Mouse (Mus musculus): ENCODE measurements around the gene Dido1. TPM values are rescaled to one million over a fixed set of nuclear protein-coding genes. Genes with fewer than 3 reads are reported as not detected.

The Dido1 gene
- polyA plus RNA-seq, 1 experiment from 2014 or later: 31.9 TPM

DNA sequence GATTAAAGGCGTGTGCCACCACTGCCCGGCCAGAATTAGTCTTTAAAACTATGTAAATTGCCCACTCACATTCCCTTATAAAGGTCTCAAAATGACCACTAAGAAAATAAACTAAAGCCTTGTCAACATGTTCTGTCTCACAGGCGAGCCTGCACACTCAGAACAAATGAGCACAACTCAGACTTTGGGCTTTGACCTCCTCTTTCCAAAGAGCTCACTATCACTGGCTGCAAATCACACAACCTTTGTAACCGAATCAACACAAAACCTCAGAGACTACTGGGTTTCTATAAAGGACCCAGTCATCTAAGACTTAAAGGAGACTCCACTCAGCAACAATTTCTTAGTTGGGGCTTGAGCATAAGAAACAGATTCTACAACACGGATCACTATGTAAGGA is 9.3 kb downstream of the Dido1 start:
- 82% methylated on average over 5 of the region's 5 CpGs for WGBS
- H3K27me3 ChIP-seq (ENCODE audit: insufficient read depth, poor library complexity, severe bottlenecking): no peaks in the 10 kb centered on the region
- H3K4me1 ChIP-seq (replicated peaks): peaks cover 48% of the 10 kb centered on the region
- H3K36me3 ChIP-seq: peaks cover 19% of the 10 kb centered on the region; the same call in 1 of the 2 replicates
- DNase-seq (ENCODE audit: low spot score): no peak
- H3K27ac ChIP-seq: peak overlapping the region; percentile 99; the same call in 1 of the 2 replicates
- peak overlapping the region; percentile 94 for H3K4me3 ChIP-seq
- no peaks in the 10 kb centered on the region for H3K9me3 ChIP-seq

DNA sequence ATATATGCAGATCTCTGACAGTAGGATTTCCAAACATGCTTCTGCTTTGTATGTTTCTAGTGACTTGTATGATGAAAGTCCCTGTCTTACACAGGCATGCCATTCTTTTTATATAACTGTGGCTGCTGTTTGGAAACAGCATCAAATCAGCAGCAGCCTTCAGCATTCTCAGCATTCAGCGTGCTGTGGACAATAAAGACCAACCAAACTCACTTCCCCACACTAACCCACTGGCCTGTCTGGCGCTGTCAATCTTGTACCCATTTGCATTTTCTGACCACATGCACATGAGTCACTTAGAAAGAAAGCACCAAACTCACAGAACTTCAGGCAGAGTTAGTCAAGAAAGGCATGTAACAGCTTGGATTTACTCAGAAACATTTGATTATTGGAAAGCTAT is 14.6 kb downstream of the Dido1 start:
- Histone ChIP-seq H3K9me3 (no peaks in the 10 kb centered on the region), H3K4me1 (replicated peaks) (peaks cover 43% of the 10 kb centered on the region), H3K27ac (no peak overlapping the region), H3K4me3 (no peak overlapping the region), H3K36me3 (peaks cover 12% of the 10 kb centered on the region), H3K27me3 (ENCODE audit: insufficient read depth, poor library complexity, severe bottlenecking) (no peaks in the 10 kb centered on the region)
- DNase-seq (ENCODE audit: low spot score): no peak
- WGBS: 57% methylated on average over 2 of the region's 2 CpGs

DNA sequence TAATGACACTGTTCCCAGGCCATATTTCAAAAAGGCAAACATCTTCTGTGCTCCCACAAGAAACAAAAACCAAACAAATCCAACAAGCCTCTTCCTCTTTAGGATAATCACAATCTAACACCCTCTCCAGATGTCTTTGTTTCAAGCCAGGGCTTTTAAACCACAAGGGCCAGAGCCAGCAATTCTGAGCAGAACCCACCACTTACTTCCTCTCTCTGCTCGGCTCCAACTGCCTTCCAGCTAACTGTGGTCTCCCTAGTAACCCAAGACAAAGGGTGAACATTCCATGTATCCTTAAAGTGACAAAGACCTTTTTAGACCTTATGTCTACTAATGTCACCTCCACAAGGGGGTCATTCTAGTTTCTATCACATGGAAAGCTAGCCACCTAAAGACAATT is 17.2 kb downstream of the Dido1 start:
- Histone ChIP-seq H3K36me3 (peaks cover 37% of the 10 kb centered on the region), H3K27me3 (ENCODE audit: insufficient read depth, poor library complexity, severe bottlenecking) (no peaks in the 10 kb centered on the region), H3K9me3 (no peaks in the 10 kb centered on the region), H3K4me1 (replicated peaks) (peaks cover 33% of the 10 kb centered on the region), H3K27ac (peak overlapping the region; percentile 81), H3K4me3 (peak overlapping the region; percentile 34)
- 2% methylated on average over 1 of the region's 1 CpGs for whole genome bisulfite sequencing
- peak; percentile 34 for DNase-seq (ENCODE audit: low spot score)

DNA sequence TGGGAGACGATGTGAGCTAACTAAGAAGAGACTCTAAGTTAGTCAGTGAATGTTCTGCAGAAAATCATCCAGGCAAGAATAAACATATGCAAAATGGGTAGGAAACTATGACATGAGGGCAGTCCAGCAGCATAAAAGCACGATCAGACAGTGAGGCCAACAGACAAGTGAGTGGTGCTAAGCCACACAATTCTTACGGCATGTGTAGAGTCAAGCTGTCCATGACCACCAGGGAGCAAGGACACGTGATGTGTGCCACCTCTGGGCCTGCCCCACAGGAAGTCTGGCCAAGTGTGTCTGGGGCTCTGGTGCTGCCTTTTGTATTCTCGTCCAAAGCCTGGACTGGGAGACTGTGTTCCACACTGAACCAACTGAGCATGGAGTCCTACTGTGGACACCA is 20.0 kb downstream of the Dido1 start:
- peaks cover 17% of the 10 kb centered on the region for H3K4me1 ChIP-seq (replicated peaks)
- 84% methylated on average over 5 of the region's 5 CpGs for WGBS
- no peak for DNase-seq (ENCODE audit: low spot score)
- H3K36me3 ChIP-seq: peaks cover 65% of the 10 kb centered on the region
- H3K4me3 ChIP-seq: no peak overlapping the region
- H3K27ac ChIP-seq: no peak overlapping the region
- H3K9me3 ChIP-seq: no peaks in the 10 kb centered on the region
- H3K27me3 ChIP-seq (ENCODE audit: insufficient read depth, poor library complexity, severe bottlenecking): no peaks in the 10 kb centered on the region

DNA sequence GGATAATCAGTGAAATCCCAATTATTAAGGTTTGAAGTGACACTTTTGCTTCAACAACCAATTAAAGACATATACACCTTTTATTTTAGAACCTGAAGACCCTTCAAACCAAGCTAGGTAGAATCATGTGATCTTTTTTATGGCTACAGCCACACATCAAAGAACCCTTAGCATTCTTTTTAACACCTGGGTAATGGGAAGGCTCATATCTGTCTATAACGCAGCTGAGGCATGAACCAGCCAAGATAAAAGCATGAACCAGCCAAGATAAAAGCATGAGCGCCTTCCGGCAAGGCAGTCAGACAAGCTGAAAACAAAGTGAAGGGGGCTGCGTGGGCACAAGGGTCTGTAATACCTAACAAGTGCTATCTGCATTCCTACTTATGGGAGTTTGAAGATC is 25.8 kb downstream of the Dido1 start:
- peaks cover 96% of the 10 kb centered on the region for H3K36me3 ChIP-seq
- WGBS: 91% methylated on average over 4 of the region's 4 CpGs
- H3K27me3 ChIP-seq (ENCODE audit: insufficient read depth, poor library complexity, severe bottlenecking): no peaks in the 10 kb centered on the region
- no peak overlapping the region for H3K4me3 ChIP-seq
- no peak for DNase-seq (ENCODE audit: low spot score)
- H3K9me3 ChIP-seq: no peaks in the 10 kb centered on the region
- no peaks in the 10 kb centered on the region for H3K4me1 ChIP-seq (replicated peaks)
- no peak overlapping the region for H3K27ac ChIP-seq

DNA sequence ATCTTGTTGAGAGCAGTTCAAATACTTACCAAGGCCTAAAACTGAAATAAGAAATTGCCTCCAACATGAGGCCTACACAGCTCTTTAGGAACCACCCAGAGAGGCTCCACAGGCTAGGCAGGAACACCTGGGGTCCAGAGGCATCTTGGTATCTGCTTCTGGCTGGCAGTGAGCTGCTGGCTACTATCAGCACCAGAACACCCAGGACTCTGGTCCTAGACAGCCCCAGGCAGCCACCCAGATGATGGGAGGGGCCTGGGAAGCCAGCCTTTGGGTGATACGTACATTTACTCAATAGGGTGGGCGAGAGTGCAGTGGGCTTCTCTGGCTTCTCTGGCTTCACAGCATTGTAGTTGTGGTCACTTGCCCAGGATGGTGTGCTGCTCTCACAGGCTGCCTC is 26.3 kb downstream of the Dido1 start:
- no peak for DNase-seq (ENCODE audit: low spot score)
- Histone ChIP-seq H3K9me3 (no peaks in the 10 kb centered on the region), H3K4me3 (no peak overlapping the region), H3K36me3 (peaks cover 91% of the 10 kb centered on the region), H3K27ac (no peak overlapping the region), H3K4me1 (replicated peaks) (no peaks in the 10 kb centered on the region), H3K27me3 (ENCODE audit: insufficient read depth, poor library complexity, severe bottlenecking) (no peaks in the 10 kb centered on the region)
- 90% methylated on average over 2 of the region's 2 CpGs for WGBS

DNA sequence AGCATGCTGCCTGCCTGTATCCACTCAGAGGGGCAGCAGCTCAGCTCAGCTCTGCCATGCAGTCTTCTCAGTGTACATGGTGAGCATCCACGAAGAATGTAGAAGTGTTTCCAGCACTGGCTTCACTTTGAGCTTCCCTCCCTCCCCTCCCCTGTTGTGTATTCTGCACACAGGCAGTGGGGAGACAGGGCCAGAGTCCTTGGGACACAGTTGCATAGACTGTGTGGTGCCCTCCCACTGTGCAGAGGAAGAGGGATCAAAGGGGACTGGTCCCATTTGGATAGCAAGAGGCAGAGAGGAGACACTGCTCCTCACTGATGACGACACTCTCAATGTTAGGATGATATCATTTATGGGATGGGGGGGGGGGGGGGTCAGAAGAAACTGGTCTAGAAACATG is 28.6 kb downstream of the Dido1 start:
- H3K36me3 ChIP-seq: peaks cover 76% of the 10 kb centered on the region
- no peaks in the 10 kb centered on the region for H3K9me3 ChIP-seq
- WGBS: 76% methylated on average over 2 of the region's 2 CpGs
- H3K27me3 ChIP-seq (ENCODE audit: insufficient read depth, poor library complexity, severe bottlenecking): no peaks in the 10 kb centered on the region
- no peaks in the 10 kb centered on the region for H3K4me1 ChIP-seq (replicated peaks)
- no peak overlapping the region for H3K4me3 ChIP-seq
- H3K27ac ChIP-seq: no peak overlapping the region
- DNase-seq (ENCODE audit: low spot score): no peak

DNA sequence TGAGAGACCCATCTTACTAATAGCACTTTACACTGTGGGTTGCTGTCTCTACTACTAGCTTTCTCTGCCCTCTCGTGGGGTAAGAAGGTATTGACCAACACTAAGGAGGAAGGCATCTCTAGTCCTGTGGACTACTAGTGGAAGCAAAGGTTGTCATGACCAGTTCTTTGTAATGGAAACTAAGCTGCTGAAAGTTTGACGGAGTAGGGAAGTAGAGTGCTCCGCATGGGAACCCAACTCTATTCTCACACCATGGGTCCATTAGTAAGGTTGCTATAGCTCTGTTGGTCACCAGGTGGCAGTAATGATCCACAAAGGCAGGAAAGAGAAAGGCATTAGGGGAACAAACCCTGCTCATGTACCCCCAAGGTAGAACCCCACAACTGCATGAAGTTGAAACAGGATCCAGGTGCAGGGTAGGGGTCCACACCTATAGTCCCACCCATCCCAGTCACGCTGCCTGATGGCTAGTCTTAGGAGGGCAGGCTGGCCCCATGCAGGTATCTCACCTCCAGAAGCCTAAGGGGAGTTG is 31.1 kb downstream of the Dido1 start:
- Histone ChIP-seq H3K27ac (no peak overlapping the region), H3K36me3 (peaks cover 72% of the 10 kb centered on the region), H3K4me1 (replicated peaks) (no peaks in the 10 kb centered on the region), H3K9me3 (no peaks in the 10 kb centered on the region), H3K27me3 (ENCODE audit: insufficient read depth, poor library complexity, severe bottlenecking) (no peaks in the 10 kb centered on the region), H3K4me3 (no peak overlapping the region)
- 25% methylated on average over 4 of the region's 4 CpGs for WGBS
- peak; percentile 56 for DNase-seq (ENCODE audit: low spot score)

DNA sequence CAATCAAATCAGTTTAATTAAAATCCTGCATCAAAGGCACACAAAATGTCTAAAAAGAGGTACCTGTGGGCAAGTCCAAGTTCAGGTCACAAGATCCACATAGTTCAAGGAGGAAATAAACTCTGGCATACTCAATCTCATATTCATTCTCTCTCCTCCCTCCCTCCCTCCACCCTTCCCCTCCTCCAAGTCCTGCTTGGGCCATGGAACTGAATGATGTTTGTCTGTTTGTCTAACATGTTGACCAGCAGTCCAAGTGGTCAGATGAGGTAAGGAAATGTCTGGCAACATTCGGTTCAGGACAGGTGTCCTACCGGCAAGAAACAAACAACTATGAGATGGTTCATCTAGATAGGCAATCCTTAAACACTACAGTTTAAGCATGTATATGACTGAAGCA is 33.1 kb downstream of the Dido1 start:
- Histone ChIP-seq H3K27me3 (ENCODE audit: insufficient read depth, poor library complexity, severe bottlenecking) (no peaks in the 10 kb centered on the region), H3K36me3 (peaks cover 72% of the 10 kb centered on the region), H3K9me3 (no peaks in the 10 kb centered on the region), H3K4me1 (replicated peaks) (no peaks in the 10 kb centered on the region), H3K27ac (no peak overlapping the region), H3K4me3 (no peak overlapping the region)
- DNase-seq (ENCODE audit: low spot score): no peak
- 97% methylated on average over 2 of the region's 2 CpGs for WGBS

DNA sequence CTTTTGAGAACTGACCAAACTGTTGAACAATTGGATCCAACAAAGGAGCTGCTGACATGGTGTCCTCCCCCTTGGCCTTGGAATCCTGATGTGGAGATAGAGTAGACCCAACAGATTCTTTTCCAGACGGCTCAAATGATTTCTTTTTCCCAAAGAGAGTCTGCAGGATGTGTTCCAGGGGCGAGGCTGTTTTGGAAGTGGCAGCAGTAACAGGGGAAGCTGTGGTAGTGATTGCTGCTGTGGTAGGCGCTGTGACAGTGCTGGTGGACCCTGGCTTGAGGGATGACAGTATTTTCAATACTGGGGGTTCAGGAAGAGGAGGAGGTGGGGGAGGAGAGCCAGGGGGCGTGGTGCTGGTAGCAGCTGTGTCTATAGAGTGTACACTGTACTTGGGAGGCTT is 47.8 kb downstream of the Dido1 start:
- DNase-seq (ENCODE audit: low spot score): no peak
- H3K27ac ChIP-seq: no peak overlapping the region
- peaks cover 19% of the 10 kb centered on the region for H3K4me1 ChIP-seq (replicated peaks)
- no peaks in the 10 kb centered on the region for H3K9me3 ChIP-seq
- H3K27me3 ChIP-seq (ENCODE audit: insufficient read depth, poor library complexity, severe bottlenecking): no peaks in the 10 kb centered on the region
- H3K4me3 ChIP-seq: no peak overlapping the region
- peaks cover 62% of the 10 kb centered on the region for H3K36me3 ChIP-seq
- WGBS: 84% methylated on average over 4 of the region's 4 CpGs

DNA sequence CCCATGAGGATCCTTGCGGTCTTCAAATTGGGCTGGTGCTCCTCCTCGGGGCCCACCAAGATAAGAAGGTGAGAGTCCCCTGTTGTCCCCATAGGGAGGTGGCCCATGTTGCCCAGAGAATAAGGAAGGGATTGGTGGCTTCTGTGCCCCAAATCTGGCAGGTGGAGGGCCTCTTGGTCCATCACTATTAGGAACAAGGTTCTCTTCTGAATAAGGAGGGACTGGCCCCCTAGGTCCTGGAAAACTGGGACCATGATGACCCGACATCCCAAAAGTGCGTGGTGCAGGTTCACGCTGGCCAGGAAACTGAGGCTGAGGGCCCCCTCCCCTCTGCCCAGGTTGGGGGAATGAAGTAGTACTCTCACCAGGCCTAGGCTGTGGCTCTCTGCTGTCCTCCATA is 49.3 kb downstream of the Dido1 start:
- 94% methylated on average over 5 of the region's 5 CpGs for WGBS
- Histone ChIP-seq H3K27ac (no peak overlapping the region), H3K27me3 (ENCODE audit: insufficient read depth, poor library complexity, severe bottlenecking) (no peaks in the 10 kb centered on the region), H3K9me3 (no peaks in the 10 kb centered on the region), H3K36me3 (peaks cover 47% of the 10 kb centered on the region), H3K4me3 (no peak overlapping the region), H3K4me1 (replicated peaks) (peaks cover 20% of the 10 kb centered on the region)
- no peak for DNase-seq (ENCODE audit: low spot score)

DNA sequence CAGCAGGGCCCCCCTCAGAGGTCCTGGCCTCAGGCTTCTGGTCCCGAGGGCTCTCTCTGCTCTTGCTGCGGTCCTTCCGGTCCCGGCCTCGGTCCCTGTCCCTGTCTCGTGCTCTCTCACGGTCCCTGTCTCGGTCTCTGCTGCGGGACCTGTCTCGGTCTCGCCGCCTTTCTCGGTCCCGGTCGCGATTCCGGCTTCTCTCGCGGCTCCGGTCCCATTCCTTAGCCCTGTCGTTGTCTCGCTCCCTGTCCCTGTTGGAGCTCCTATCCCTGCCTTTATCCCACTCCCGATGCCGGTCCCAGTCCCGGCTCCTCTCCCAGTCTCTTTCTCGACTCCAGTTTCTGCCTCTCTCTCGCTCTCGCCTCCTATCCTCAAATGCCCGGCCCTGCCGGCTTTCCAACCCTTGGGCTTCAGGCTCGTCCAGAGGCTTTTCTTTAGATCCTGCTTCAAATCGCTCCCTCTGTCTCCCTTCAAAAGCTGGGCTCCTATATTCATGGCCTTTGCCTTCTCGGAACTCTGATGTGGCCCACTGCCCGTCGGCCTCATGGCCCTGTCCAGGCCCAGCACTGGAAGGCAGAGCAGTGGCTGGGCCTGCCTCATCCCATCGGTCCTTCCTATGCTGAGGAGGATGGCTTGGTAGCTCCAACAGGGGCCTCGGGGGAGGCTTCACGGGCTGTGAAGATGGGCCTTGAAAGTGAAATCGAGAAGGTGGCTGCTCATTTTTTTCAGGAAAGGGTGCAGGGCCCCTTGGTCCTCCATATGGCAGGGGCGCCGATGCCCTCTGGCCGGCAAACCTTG is 50.2 kb downstream of the Dido1 start:
- DNase-seq (ENCODE audit: low spot score): peak; percentile 44
- Histone ChIP-seq H3K27me3 (ENCODE audit: insufficient read depth, poor library complexity, severe bottlenecking) (no peaks in the 10 kb centered on the region), H3K4me3 (peak overlapping the region; percentile 43), H3K27ac (peak overlapping the region; percentile 82), H3K9me3 (no peaks in the 10 kb centered on the region), H3K36me3 (peaks cover 37% of the 10 kb centered on the region), H3K4me1 (replicated peaks) (peaks cover 30% of the 10 kb centered on the region)
- 30% methylated on average over 42 of the region's 42 CpGs for WGBS

DNA sequence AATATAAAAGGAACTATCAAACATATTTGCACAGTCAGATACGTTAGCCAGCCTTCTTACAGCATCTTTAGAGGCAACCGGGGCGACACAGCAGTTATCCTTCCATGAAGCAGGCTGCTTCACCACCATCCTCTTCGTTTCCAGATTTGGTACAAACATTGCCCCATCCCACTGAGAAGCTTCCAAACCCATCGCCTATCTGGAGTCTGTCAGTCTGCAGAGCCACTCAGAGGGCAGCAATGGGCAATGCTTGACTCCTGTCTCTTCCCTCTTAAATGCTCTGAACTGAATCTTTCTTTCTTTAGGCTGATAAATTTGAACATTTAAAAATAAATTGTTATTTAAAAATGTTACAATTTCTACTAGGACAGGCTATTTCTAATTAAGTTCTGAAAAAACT is 51.4 kb downstream of the Dido1 start:
- whole genome bisulfite sequencing: 92% methylated on average over 5 of the region's 5 CpGs
- Histone ChIP-seq H3K27ac (no peak overlapping the region), H3K27me3 (ENCODE audit: insufficient read depth, poor library complexity, severe bottlenecking) (no peaks in the 10 kb centered on the region), H3K9me3 (no peaks in the 10 kb centered on the region), H3K4me1 (replicated peaks) (peaks cover 30% of the 10 kb centered on the region), H3K4me3 (no peak overlapping the region), H3K36me3 (peaks cover 30% of the 10 kb centered on the region)
- no peak for DNase-seq (ENCODE audit: low spot score)
